In the genomic region with DNA sequence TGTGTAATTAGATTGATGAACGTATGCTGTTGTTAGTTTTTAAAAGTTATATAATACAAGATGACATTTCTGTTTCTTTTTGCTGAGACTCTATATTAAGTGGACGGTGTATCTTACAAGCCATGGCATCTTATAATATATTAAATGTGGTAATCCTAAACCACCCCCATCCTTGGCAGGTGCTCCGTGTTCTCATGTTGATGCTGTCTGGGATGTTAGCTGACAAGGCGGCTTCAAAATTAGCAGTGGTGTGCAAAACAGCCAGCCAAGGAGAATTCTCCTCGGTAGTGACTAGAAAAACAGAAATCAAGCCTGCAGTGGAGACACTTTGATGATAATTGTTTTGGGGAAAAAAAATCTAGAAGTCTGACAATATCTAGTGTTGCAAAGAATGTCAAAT, we compare ENCODE assay signal across 22 mouse cellular contexts.
DNase-seq lines count a peak whose midpoint lies in the region; TF ChIP-seq lines count a peak whose summit lies in the region.
"Had no signal": no experiment of that assay in that cellular context is flagged by ENCODE, and none has a peak within 500 bp of the region (broad histone marks: within the 10 kb centered on the region; RNA-seq: fewer than 3 reads in every experiment).

No protein-coding gene starts in this region.

- TF ChIP-seq CTCF in left cerebral cortex, adult 2 months (IDR thresholded peaks at IDR 0.05) = no peak
- TF ChIP-seq CTCF in gastrocnemius, adult 2 months (IDR thresholded peaks at IDR 0.05) = no peak

- peak; percentile 84 for DNase-seq in gastrocnemius, adult 18-20 months (ENCODE audit: low spot score)
- no peak for DNase-seq in gastrocnemius, postnatal 4 days (ENCODE audit: low spot score in 2 of 2)
- DNase-seq in left cerebral cortex, adult 18-20 months (ENCODE audit: low spot score in 2 of 2) = peak; percentile 4 to 15
- DNase-seq in left cerebral cortex, adult 2 months (ENCODE audit: extremely low spot score in 1 of 2, low spot score in 2 of 2) = no peak
- peak; percentile 84 for DNase-seq in gastrocnemius, adult 2 months
- peak; percentile 46 for DNase-seq in gastrocnemius, postnatal 14 days
- no peak for DNase-seq in cerebellum, postnatal 14 days
- DNase-seq: adrenal gland, adult 2 months; B cell, adult 2 months; cerebellum, adult 8-10 months; heart, postnatal 4 days; kidney, adult 18-20 months; kidney, postnatal 4 days; liver; lung, postnatal 36 days had no signal

- H3K4me3 ChIP-seq in left cerebral cortex, adult 2 months = no peak overlapping the region
- H3K4me3 ChIP-seq in gastrocnemius, adult 2 months = no peak overlapping the region
- H3K4me3 ChIP-seq: forebrain, embryonic 15.5 days; limb, embryonic 10.5 days; liver, embryonic 15.5 days; lung, embryonic 15.5 days; midbrain, embryonic 15.5 days; neural tube, embryonic 12.5 days had no signal

- no peak overlapping the region for H3K27ac ChIP-seq in left cerebral cortex, adult 2 months
- H3K27ac ChIP-seq in gastrocnemius, adult 2 months = peak overlapping the region; percentile 90
- H3K27ac ChIP-seq: forebrain, embryonic 15.5 days; hindbrain, embryonic 14.5 days; limb, embryonic 10.5 days; liver, embryonic 15.5 days; lung, embryonic 15.5 days; midbrain, embryonic 15.5 days; neural tube, embryonic 12.5 days had no signal

- intact Hi-C loops in left cerebral cortex, adult 2 months (cut with DNase I) = no loop called here
- intact Hi-C loops in gastrocnemius, adult 2 months (cut with DNase I) = no loop called here
- intact Hi-C loops in gastrocnemius, postnatal 14 days (cut with DNase I; ENCODE audit: low total_unique reads) = no loop called here

Comparison
In these comparisons a context has a peak if more than half of its experiments do, and no peak if none do; other contexts are left out.
1. DNase-seq: peak in gastrocnemius, adult 18-20 months (single experiment), left cerebral cortex, adult 18-20 months (2 of 2), gastrocnemius, adult 2 months (single experiment) and gastrocnemius, postnatal 14 days (single experiment); none in gastrocnemius, postnatal 4 days (0 of 2), left cerebral cortex, adult 2 months (0 of 2) and cerebellum, postnatal 14 days (0 of 2).